Mouse (Mus musculus): Measurements from ENCODE around the gene Gm49384.
A peak's percentile ranks its signal among the peaks of the same experiment; 100 is the strongest.

Gene Gm49384

DNA sequence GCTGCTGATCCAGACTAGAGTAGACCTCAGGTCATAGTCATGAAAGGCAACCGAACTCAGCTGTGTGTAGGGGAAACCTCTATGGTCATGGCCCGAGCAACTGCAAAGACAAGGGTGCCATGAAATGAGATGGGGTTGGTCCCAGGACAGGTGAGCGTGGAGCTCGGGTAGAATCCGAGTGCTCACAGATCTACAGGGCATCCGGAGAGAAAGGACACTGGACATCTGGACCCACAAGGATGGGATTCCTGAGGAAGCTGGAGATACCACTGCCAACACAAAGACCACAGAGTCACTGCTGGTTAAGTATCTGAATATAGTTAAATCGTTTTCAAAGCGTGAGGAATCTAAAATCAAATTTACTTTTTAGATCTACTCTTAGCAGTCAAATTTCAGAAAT lies 3.3 kb upstream of the Gm49384 start:
- DNase-seq (ENCODE audit: low spot score): no peak

DNA sequence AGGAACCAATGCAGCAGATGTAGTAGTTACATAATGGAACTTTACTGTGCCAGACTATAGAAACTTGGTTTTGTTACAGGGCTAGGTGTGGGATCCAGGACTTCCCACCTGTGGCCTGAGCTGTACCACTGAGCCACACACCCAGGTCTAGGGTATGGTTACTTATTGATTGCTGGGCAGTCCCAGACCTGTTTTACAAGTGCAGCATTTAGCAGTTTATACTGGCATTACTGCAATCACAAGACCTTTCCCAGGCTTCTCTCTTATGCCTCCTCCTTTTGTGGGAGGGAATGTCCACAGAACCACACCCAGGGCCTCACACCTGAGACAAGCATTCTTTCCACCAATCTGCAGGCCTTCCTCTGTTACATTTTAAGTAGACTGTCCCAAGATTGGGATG lies 5.1 kb downstream of the Gm49384 start:
- DNase-seq (ENCODE audit: low spot score): no peak

DNA sequence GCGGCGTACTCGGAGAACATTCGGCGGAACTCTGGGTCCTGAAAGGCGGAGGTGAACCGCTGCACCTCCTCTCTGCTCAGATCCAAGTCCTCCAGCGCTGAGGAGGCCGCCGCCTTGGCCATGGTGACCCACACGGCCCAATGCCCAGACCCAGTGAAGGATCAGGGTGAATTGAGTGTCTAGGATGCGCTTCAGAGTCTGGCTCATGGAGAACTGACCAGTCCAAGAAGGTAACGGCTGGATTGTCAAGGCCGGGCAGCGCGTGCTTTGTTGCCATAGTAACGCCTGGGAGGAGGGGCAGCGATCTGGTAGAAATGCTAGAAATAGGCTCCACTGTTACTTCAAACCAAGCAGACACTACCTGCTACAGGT lies 5.9 kb downstream of the Gm49384 start, which contains the start of gene Dnaaf2:
Gene Dnaaf2 (minus strand): TSS at position 266 of the 372 bp plus-strand sequence.
- DNase-seq (ENCODE audit: low spot score): peak; percentile 67

DNA sequence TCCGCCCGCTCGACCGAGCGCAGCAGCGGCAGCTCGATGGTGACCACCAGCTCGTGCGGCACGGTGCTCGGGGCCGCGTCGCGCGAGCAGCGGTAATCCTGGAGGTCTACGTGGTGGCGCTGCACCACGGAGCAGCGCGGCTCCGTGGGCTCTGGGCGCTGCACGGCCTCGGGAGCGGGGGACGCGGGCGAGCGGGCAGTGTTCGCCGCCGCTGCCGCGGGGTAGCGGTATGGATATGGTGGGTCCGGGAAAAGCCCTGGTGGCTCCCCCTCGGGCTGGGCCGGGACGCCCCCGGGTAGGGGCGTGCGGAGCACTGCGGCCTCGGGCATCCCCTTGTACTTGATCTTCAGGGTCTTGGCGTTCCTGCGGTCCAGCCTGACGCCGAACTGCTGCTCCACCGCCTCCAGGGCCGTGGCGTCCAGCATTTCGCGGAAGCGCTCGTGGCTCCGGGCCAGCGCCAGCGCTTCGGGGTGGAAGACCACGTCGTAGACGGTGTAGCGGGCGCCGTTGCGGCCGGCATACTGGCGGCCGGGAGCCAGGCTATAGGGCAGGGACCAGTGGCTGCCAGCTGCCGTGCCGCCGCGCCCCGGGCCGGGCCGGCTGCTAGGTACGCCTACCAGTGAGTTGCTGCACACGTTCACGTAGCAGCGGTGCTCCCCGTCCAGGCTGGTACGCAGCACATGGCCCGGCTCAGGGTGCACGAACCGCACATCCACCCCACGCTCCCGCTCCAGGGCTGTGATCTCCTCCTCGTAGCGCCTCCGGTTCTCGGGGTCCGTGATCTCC lies 6.5 kb downstream of the Gm49384 start:
- DNase-seq (ENCODE audit: low spot score): peak; percentile 61

DNA sequence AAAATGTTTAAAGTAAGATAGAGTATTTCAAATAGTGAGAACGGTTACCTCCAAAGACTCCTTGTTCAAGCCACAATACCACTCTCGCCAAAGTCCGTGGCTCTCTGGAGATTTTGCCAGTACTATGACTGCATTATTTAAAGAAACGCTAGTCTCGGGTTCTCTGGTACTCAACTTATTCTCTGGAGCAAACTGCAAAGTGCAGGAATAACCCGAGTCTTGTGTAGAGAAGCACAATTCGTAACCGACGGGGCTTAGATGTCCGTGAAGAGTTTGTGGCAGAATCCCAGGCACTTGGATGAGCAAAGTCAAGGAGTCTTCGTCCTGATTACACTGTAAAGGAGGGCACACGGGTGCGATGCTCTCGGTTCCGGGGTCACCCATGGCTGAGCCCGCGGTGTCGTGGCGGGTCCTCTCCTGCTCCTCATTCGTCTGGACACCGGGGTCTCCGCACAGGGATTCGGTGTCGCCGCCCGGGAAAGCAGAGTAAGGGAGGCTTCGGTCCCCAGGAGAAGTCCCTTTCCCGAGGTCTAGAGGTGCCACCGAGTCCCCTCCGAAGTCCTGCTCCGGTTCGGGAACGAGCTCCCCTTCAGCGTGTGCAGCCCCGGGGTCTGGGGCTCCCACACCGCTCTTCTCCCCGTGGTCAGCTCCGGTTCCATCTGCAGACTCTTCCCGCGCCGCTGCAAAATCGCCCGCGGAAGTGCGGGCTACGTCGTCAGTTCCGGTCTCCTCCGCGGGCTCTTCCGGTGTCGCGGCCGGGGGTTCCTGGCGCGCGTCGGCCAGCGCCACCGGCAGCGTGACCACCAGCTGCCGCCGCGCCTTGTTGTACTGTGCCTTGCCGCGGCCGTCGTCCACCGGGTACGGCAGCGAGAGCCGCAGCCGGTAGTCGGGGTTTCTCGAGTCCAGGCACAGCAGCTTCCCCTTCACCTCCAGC lies 7.4 kb downstream of the Gm49384 start, which contains the start of gene Gm49383:
Gene Gm49383 (minus strand): TSS at position 661 of the 934 bp plus-strand sequence.
- DNase-seq (ENCODE audit: low spot score): peak; percentile 68

GRCm38 (mm10) chr12:69192637-69193036 lies 11.4 kb downstream of the Gm49384 start:
- no peak for DNase-seq (ENCODE audit: low spot score)

- no peak for DNase-seq (ENCODE audit: low spot score)
These were observed 12.7 kb downstream of the Gm49384 start for GRCm38 (mm10) chr12:69191396-69191795.

GRCm38 (mm10) chr12:69190522-69190921 lies 13.5 kb downstream of the Gm49384 start:
- DNase-seq (ENCODE audit: low spot score): no peak

DNA sequence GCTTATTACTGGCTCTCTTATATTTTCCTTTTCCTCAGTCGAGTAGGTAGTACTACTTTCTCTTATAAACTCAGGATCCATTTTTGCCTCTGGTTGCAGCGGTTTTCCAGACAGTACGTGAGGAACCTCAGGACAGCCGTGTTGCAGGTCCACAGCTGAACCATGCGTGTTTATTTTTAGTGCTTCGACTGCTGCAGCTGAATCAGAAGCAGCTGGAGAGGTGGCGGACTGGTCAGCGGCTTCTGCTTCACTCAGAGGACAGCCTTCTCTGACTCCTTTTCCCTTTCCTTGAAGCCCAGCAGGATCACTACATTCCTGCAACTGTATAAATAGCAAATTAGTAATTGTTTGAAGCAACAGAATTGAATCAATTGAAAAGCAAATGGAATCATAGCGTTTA lies 14.0 kb downstream of the Gm49384 start:
- DNase-seq (ENCODE audit: low spot score): no peak

DNA sequence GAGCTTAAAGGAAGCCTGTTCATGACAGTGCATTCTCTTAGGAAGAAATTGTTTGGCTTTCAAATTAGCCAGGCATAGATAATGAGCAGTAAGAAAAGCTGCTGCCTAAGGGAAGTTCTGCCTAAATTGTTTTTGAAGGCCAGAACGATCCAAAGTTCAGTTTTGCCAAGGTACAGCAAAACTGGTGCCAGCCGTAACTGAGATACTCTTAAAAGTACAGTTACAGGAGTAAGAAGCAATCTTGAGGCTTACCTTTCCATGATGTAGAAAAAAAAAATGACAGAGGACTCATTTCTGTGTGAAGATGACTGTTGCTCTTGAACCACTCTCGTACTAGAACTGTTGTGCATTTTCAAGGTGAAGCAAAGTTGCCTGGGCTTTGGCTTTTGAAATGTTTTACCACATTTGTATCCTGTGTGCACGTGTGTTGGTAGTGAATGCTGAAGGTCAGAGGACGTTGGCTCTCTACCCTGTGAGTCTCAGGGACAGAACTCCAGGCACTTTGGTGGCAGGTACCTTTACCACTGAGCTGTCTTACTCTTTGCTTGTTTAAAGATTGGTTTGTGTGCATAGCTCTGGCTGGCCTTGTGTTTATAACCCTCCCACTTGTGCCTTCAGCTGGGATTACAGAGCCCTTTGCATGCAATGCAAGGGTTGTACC lies 17.1 kb downstream of the Gm49384 start:
- DNase-seq (ENCODE audit: low spot score): no peak

- DNase-seq (ENCODE audit: low spot score): no peak
These were observed 18.7 kb downstream of the Gm49384 start for GRCm38 (mm10) chr12:69185371-69185770.

DNA sequence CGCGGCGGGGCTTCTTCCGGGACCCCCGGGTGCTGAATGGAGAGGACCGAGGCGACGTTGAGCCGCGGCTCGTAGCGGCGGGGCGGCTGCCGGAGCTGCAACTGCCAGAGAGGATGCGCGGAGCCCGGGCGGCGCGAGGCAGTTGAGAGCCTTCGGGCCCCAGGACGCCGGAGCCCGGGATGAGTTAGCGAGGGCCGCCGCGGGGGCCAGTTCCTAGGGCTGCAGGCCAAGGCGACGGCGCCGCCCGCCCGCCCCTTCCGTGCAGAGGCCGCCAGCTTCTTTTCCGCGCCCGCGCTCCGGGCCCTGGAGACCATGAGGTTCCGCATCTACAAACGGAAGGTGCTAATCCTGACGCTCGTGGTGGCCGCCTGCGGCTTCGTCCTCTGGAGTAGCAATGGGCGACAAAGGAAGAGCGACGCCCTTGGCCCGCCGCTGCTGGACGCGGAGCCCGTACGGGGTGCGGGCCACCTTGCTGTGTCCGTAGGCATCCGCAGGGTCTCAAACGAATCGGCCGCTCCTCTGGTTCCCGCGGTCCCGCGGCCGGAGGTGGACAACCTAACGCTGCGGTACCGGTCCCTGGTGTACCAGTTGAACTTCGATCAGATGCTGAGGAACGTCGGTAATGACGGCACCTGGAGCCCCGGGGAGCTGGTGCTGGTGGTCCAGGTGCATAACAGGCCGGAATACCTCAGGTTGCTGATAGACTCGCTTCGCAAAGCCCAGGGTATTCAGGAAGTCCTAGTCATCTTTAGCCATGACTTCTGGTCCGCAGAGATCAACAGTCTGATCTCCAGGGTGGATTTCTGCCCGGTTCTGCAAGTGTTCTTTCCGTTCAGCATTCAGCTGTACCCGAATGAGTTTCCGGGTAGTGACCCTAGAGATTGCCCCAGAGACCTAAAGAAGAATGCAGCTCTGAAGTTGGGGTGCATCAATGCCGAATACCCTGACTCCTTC lies 19.4 kb downstream of the Gm49384 start:
- peak; percentile 46 for DNase-seq (ENCODE audit: low spot score)

DNA sequence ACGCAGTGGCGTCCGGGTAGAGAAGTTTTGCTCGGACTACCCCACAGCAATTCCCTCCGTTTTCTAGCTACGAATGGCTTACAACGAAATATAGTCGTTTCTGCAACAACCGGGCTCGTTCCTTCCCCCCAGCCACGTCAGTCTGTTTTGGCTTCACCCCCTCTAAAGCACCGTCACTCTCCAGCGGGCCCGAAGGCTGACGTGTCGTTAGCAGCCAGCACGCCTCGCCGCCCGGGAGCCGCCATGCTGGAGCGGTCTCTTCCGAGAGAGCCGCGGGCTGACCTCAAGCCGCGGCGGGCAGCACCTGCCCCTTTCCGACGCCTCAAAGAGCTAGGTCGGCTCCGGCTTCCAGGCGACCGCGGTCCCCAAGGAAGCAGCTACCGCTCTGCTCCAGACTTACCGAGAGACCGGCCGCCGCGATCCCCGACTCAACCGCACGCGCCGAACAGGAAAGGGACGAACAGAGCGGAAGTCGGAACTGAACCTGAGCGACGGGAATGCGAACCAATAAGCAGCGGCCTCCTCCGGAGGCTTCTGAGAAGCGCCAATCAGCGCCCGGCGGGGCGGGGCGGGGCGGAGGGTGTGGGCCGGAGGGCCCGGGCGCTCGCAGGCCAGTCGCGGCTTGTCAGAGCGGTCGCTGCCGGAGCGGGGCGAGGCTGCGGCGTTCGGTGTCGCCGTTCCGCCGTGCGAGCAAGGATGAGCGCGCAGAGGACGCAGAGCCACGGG lies 20.3 kb downstream of the Gm49384 start, which contains the start of the genes Rpl36al and Mgat2:
Gene Rpl36al (minus strand): TSS at position 501 of the 726 bp plus-strand sequence.
Gene Mgat2 (plus strand): TSS at position 575 of the 726 bp plus-strand sequence.
- peak; percentile 98 for DNase-seq (ENCODE audit: low spot score)

- DNase-seq (ENCODE audit: low spot score): no peak
These were observed 22.3 kb downstream of the Gm49384 start for GRCm38 (mm10) chr12:69181800-69182199.

GRCm38 (mm10) chr12:69179371-69179770 lies 24.7 kb downstream of the Gm49384 start:
- no peak for DNase-seq (ENCODE audit: low spot score)

- no peak for DNase-seq (ENCODE audit: low spot score)
These were observed 26.5 kb downstream of the Gm49384 start for GRCm38 (mm10) chr12:69177526-69177925.

DNA sequence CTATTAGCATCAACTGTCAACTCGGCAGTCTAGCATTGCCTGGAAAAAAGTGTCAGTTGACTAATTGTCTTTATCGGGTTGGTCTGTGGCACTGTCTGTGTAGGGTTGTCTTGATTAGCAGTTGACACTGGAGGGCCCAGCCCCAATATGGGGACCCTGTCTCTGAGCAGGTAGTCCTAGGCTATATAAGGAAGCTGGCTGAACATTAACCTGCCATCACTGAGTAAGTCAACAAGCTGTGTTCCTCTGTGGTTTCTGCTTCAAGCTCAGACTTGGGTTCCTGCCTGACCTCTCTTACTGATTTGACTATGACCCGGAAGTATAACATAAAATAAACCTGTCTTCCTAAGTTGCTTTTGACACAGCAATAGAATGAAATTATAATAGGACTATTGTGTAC lies 28.1 kb downstream of the Gm49384 start:
- no peak for DNase-seq (ENCODE audit: low spot score)

- DNase-seq (ENCODE audit: low spot score): no peak
These were observed 32.8 kb downstream of the Gm49384 start for GRCm38 (mm10) chr12:69171307-69171706.

GRCm38 (mm10) chr12:69168461-69169106 lies 35.5 kb downstream of the Gm49384 start, which contains the start of gene Lrr1:
Gene Lrr1 (plus strand): TSS chr12:69168814.
- DNase-seq (ENCODE audit: low spot score): peak; percentile 83

Measured in c-Kit-positive CD71-positive TER-119-positive erythroid progenitor cells, embryonic 14.5 days (primary cell).